Mouse (Mus musculus): ENCODE measurements around the gene Ankmy1.

Gene Ankmy1

DNA sequence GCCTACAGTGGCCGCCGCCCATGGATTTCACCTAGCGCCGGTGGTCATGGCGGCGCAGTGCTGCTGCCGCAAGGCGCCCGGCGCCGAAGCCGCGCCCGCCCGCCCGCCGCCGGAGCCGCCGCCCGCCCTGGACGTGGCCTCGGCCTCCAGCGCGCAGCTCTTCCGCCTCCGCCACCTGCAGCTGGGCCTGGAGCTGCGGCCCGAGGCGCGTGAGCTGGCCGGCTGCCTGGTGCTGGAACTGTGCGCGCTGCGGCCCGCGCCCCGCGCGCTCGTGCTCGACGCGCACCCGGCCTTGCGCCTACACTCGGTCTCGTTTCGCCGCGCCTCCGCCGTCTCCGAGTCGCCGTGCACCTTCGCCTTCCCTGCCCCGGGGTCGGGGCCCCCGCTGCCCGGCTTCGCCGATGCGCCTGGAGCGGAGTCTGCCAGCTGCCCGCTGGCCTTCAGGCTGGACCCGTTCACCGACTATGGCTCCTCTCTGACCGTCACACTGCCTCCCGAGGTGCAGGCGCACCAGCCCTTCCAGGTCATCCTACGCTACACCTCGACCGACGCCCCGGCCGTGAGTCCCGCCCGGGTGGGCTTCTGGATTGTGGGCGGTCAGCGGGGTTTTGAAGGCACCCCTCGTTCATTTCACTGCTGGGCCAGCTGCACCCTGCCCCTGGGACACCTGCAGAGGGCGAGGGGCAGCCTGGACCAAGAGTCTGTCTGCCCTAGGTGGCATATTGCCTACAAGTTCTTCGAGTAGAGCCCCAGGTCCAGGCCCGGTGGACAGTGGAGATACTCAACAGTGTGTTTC, 8.4 kb upstream of the Ankmy1 start:
- peak; percentile 46 for DNase-seq (ENCODE audit: low spot score)

DNA sequence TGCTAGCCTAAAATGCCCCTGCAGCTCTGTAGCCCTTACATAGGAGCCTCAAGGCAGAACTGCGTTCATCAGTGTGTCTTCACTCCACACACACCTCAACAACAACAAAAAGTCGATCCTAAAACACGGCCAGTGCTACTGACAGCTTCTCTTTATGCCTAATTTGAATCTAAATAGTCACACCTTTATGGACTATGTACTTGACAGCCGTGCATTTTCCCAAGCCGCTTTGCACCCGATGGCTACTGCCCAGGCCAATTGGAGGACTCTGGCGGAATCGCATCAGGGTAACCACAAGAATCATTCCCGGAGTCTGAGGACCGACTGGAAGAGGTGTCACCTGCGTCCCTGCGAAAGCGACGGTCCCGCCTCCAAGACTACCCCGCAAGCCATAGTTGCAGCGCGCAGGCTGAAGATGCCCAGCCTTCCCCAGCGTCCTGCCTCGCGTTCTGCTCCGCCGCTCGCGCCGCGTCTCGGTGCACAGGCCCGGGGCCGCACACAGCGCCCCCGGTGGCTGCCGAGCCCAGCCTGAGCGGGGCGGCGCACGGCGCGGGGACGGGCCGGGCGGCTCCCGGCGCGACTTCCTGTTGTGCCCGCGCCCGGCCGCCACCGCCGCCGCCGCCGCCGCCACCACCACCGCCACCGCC, 7.7 kb upstream of the Ankmy1 start, which contains the start of gene Rnpepl1:
TSS of gene Rnpepl1 (plus strand) at position 545 of the 647 bp plus-strand sequence.
- DNase-seq (ENCODE audit: low spot score): peak; percentile 73

DNA sequence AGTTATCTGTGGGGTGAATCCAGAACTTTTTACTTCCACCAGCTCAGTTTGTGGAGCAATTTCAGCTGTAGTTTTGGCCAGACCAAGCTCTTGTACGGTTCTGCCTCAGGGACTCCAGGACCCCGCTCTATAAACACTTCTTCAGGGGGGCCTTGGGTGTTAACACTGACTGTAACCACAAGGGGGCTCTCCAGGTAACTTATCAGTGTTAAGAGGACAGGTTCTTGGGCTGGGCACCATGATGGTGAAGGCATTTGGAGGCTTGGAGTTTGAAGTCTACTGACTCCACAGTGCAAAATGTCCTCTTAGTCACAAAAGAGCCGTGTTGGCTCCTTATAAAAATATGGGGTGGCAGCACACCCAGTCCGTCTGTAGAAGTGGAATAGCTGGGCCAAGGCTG, 6.4 kb upstream of the Ankmy1 start:
- no peak for DNase-seq (ENCODE audit: low spot score)

DNA sequence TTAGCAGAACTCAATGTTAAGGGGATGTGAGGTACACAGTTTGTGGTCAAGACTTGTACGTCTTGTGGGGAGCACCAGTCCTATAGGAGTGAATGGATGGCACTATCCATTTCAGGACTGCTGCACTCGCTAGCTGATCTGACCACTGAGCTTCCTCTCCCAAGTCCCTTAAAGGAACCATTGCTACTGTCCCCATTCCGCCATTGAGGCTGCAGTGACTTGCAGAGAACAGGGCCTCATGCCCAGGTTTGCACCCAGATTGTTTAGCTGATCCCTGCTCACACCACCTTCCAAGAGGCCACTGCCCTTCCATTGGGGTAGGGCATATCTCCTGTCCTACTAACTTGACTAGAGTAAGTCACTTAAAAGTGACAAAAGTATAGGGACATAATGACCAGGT, 6.0 kb upstream of the Ankmy1 start:
- no peak for DNase-seq (ENCODE audit: low spot score)

DNA sequence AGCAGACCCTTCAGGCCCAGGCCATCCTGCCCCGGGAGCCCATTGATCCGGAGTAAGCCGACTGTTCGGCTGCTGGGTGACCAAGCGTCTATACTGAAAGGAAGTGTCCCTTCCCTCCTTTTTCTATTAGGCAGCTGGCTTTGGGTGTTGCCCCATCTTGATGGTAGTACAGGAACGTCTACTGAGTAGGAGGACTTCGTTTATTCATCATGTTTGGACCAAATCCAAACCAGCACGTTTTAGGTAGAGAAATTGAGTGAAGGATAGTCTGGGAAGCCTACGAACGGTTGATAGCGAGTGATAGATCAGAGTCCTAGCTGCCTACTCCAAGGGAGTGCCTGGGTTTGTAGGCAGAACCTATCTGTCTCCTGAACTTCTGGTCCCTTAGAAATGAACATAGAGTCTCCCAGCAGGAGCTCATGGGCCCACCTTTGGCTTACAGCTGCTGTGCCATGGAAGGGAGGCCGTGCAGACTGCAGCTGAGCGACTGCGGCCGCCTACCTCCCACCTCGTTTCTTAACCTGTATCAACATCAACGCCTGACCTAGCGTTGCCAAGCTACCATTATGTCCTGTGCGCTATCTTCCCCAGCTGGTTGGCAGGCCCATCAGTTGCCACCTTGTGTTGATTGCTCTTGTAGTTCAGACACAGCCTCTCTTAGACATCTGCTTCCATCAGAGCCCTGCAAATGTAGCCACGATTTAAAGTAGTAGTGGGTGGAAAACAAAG, 5.1 kb upstream of the Ankmy1 start:
- DNase-seq (ENCODE audit: low spot score): no peak

DNA sequence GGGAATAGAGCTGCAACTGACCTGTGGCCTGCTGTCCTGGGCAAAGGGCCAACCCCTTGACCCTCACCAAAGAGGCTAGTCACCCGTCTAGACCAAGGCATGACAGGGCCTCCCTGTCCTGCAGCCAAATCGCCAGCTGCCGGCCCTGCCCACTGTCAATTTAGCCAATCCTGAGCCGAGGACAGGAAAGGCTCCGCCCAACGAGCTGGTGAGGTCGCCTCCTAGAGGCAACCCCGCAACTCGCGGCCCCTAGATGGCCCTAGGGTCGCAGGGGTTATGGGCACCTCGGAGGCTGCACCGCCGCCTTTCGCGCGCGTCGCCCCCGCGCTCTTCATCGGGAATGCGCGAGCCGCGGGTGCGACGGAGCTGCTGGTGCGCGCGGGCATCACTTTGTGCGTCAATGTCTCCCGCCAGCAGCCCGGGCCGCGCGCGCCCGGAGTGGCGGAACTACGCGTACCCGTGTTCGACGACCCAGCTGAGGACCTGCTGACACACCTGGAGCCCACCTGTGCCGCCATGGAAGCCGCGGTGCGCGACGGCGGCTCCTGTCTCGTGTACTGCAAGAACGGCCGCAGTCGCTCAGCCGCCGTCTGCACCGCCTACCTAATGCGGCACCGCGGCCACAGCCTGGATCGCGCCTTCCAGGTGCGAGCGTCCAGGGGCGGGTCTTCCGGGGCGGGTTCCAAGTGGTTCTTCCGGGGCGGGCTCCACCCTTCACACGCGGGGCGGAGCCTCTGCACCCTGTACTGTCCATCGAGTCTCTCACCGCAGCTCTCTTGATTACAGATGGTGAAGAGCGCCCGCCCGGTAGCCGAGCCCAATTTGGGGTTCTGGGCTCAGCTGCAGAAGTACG, 4.3 kb upstream of the Ankmy1 start, which contains the start of gene Dusp28:
TSS of gene Dusp28 (plus strand) at position 203 of the 853 bp plus-strand sequence.
- DNase-seq (ENCODE audit: low spot score): peak; percentile 72

DNA sequence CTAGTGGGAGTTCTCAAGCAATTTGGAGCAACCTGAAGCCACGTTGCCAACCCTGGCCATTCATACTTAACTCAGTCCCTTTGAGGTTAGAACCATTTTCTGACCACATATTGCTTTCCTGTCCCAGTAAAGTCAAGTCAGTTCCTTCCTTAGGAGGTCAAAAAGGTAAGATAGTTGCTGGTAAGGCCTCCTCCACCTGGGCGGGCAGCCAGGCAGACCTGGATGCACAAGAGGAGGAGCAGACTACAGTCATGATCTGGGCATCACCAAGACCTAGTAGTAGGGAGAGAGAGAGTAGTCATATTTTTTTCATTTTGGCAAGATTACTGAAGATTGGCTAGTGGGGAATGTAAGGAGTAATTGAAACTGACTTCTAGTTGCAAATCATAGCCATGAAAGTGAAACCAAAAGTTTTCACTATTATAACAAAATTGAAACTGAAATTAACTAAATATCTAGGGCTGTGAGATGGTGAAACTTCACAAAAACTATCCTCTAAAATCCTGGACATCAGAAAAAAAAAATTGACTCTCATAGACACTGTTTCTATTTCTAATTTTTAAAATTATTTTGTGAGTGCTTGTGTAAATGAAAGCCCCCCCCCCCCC, 3.1 kb upstream of the Ankmy1 start:
- DNase-seq (ENCODE audit: low spot score): no peak

DNA sequence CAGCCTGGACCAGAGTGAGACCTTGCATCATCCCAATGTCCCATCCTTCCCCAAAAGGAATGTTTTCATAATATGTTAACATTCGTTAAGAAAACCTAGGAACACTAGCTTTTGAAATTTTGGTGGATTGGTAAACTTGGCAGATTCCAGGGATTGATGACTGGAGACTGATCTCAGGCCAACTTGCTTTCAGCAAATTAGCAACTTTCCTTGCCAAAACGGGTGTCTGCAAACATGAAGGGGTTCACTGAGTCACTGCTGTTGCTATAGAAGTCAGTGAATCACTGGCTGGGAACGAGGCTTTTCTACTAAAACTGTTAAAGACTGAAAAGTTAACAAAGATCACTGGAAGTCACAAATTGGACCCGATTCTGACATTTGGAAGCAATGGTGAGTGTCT, 921 bp upstream of the Ankmy1 start:
- no peak for DNase-seq (ENCODE audit: low spot score)

DNA sequence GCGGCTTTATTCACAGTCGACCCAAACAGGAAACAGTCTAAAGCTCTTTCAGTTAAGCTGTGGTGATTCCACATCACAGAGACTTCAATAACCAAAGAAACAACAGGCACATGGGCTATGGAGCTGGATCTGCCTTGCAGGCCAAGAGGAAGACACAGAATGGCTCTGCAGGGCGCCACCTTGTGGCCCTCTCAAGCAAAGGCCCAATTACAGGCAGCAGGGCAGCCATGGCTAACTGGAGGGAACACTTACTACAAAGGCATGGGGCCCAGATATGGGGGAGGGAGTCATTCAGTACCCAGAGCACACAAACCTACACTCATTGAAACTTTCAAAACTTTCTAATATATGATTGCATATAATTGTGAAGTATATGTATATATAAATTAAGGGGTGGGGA, 7.6 kb downstream of the Ankmy1 start:
- peak; percentile 56 for DNase-seq (ENCODE audit: low spot score)

DNA sequence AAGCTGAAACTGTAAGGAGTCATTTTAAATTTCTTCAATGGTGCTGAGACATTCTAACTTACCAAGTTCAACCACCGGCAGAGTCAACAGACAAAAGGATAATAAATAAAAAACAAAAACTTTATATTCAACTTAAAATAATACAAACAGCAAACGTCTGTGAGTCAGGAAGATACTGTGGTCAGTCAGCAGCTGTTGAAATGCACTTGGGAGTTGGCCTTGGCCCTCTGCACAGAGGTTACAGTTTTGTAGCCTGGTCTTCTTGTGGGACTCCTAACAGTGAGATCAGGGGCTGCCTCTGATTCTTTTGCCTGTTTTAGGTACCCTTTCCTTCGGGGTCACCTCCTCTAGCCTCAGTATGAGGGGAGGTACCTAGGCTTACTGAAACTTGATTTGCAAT, 8.8 kb downstream of the Ankmy1 start:
- no peak for DNase-seq (ENCODE audit: low spot score)

DNA sequence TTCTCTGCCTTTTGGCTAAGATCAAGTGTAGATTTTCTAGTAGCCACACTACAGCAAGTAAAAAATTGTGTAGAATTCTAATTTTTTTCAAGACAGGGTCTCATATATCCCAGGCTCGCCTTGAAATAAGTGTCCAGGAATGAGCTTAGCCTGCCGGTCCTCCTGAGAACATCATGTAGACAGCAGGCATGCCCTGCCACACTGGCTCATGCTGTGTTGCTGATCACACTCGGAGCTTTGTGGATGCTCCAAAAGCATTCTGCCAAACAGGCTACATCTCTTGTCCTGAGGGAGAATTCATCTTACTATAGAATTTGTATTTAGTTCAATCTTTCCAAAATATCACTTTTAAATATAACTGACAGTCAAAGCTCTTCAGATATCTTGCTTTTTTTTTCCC, 9.9 kb downstream of the Ankmy1 start:
- no peak for DNase-seq (ENCODE audit: low spot score)

DNA sequence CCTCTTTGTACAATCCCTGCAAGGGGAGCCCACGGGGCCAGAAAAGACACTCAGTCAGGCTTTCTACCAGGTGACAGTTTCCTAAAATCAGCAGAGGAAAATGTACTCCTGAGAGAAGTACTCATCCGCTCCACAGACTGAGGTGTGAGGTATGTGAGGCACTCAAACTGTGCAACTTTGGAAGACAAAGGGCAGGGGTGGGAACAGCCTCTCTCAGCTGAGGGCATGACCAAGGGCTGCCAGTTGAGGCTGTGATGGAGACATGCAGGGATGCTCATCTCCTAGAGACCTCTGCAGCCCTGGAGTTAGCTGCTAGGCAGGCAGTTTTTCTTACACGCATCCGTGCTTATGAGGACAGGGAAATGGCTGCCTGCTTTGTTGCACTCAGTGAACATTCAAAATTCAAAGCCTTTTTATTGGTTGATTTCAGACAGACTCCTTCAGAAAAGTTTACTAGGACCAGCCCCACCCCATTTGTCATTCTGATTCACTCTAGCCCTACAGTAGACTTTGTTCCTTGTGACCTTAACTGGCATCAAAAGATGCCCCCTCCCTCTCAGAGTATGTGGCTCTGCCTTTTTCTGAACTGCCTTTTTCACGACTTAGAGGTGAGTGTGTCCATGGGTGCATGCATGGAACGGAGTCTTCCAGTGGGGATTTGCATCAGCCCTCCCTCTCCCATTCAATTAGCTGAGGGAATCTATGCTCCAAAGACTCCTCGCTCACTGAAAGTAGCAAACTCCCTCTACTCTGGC, 13.6 kb downstream of the Ankmy1 start:
- DNase-seq (ENCODE audit: low spot score): no peak

DNA sequence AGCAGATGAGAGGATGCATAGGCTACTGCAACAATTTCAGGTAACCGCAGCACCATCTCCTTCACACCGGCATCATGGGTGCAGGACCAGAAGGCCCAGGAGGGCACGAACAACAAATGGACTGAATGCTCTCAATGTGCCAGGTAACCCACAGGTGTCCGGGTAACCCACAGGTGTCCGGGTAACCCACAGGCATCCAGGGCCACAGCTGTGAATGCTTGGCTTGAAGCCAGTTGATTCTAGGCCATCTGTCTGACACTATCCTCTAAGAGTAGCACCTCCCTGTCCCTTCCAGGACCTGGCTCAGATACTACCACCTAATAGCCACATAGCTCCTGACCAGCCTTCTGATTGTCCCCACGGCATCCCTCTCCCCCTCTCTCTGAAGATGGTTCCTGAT, 20.7 kb downstream of the Ankmy1 start:
- DNase-seq (ENCODE audit: low spot score): no peak

DNA sequence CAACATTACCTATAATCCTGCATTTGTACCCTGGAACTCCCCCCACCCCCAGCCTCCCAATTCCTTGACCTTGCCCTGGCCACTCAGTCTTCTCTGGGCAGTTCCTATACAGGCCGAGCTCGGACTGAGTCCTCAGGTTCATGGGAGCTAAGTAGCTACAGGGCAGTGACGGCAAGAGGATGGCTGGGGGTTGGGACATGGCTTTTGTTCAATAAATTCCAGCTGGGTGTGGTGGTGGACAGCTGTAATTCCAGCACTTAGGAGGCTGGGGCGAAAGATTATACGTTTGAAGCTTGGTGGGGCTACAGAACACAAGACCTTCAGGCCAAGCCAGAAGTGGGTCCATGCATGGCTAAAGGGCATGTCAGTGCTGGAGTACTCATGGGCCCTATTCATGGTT, 22.6 kb downstream of the Ankmy1 start:
- DNase-seq (ENCODE audit: low spot score): no peak

DNA sequence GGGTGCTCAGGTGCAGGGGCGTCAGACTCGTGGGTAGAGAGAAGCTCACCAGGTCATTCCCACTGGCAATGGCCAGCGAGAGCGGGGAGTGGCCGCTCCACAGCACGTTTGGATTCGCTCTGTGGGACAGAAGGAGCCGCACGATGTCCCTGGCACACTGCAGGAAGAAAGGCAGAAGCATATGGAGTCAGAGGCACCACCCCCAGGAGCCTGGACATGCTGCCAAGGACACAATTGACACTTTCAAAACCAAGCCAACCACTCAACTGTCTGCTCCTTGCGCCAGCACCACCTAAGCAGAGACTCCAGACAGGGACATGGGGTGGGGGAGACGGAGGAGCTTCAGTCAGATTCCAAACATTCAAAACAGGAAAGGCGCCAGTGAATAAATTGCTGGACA, 23.4 kb downstream of the Ankmy1 start:
- no peak for DNase-seq (ENCODE audit: low spot score)

DNA sequence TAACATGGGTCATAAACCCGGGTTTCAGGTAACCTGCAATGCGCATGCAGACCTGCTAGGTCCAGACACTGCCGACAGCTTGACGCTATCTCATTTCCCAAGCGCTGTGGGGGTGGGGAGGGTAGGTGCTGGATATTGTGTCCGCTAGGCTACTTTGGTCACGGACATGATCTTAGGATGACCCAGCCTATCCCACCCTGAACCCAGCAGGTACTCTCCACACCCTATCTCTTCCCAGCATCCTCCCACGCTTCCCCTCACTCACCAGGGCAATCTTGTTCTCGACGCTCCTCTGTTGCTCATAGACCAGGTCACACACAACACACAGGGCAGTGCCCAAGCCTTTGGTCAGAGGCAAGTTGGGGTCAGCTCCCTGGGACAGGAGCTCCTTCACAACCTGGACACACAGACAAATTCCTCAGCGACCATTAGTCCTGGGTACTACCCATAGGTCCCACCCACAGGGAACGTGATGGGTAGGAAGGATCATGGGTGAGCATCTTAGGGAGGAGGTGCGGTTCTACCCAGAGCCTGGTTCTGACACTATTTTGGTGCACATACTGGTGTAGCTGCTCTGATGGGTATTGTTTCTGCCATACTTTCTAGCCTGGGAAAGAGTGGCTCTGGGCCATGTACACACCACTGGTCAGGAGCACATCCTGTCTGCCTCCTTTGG, 24.5 kb downstream of the Ankmy1 start:
- no peak for DNase-seq (ENCODE audit: low spot score)

DNA sequence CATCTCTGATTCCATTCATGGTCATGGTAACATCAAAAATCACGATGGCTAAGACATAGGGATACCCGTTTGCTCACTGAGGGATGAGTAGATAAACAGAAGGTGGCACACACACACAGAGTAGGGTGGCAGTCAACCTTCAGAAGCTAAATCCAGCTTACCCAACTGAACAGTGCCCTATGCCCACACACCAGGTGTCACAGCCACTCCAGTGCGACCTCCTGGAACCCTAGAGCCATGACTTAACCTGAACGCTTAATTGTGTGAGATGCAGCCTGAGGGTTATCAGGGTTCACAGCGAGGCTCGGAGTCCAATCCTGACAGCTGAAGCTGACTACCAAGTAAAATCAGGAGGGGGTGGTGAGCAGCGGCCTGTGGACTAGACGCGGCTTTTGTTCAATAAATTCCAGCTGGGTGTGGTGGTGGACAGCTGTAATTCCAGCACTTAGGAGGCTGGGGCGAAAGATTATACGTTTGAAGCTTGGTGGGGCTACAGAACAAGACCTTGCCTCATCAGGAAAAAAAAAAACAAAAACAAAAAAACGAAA, 25.2 kb downstream of the Ankmy1 start:
- DNase-seq (ENCODE audit: low spot score): no peak

DNA sequence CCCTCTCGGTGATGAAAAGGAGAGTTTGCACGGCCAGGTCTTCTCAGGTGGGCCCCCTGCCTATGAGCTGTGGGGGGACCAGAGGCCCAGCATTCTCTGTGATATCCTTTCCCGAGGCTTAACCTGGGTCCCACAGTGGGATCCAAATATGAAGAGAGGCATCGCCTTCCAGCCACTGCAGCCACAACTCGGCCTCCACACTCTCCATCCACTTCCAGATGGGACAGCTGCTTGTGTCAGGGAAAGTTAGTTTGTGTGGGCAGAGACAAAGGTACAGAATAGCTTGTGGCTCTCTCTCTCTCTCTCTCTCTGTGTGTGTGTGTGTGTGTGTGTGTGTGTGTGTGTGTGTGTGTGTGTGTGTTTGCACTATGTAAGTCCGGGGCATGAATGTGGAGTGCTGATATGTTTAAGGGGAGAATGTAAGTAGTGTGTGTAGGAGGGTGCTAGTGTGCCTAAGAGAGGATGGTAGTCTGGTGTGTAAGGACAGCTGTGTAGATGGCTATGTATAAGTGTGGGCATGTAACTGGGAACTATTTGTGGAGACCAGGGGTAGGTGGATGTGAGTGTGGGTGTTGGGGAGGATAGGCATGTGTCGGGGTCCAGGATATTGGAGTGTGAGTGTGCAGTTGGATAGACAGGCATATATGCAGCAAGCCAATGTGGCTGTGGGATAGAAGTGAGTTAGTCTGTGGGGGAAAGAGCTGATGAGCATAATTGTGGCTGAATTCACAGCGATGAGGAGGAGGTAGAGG, 27.2 kb downstream of the Ankmy1 start:
- no peak for DNase-seq (ENCODE audit: low spot score)

DNA sequence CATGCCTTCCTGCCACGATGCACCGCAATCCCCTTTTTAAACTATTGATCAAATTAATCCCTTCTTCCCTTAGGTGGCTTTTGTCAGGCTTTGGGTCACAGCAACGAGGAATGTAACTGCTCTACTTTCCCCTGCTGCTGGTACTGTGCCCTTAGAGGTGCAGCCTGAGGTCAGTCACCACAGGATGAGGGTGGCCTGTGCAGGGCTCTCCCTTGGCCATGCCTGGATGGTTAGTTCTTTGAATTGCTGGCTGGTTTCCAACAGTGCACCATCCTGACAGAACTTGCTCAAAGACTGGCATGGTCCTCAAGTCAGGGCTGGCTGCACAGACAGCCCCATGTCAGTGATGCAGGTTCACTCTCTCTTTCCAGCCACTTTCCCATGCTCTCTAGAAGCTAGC, 28.7 kb downstream of the Ankmy1 start:
- DNase-seq (ENCODE audit: low spot score): no peak

Data from urinary bladder, postnatal 25 days (tissue).